Mouse (Mus musculus) layer of hippocampus, postnatal 25 days (tissue): Measurements from ENCODE around the gene Kcnma1. TPM values are rescaled to one million over a fixed set of nuclear protein-coding genes. Genes with fewer than 3 reads are reported as not detected.

Source experiments
- DNase-seq, 2 experiments: peaks; one replicate each; pipeline ENCODE4 v3.0.0; 2022; ENCODE audit warnings: mixed read lengths in 2 of 2, low spot score in 1 of 2; ENCODE audit errors: extremely low spot score in 1 of 2
- total RNA-seq, 2 experiments: library from RNA; stranded (reverse); gene quantifications; 2 replicates each; pipeline ENCODE4 v1.2.3; 2021

Kcnma1 gene
- total RNA-seq, 2 experiments from 2014 or later = 123 to 154 TPM

GRCm38 (mm10) chr14:23625436-23625835 is 388.9 kb downstream of the Kcnma1 start:
- no peak for DNase-seq

GRCm38 (mm10) chr14:23624455-23624854 is 389.8 kb downstream of the Kcnma1 start:
- no peak for DNase-seq

- DNase-seq = no peak
Observed at GRCm38 (mm10) chr14:23620685-23621084, 393.6 kb downstream of the Kcnma1 start.

GRCm38 (mm10) chr14:23618973-23619372 is 395.3 kb downstream of the Kcnma1 start:
- DNase-seq = no peak

- DNase-seq = no peak
Observed at GRCm38 (mm10) chr14:23618081-23618480, 396.2 kb downstream of the Kcnma1 start.

GRCm38 (mm10) chr14:23610054-23610453 is 404.2 kb downstream of the Kcnma1 start:
- DNase-seq = no peak

GRCm38 (mm10) chr14:23605740-23606139 is 408.6 kb downstream of the Kcnma1 start:
- DNase-seq = no peak

- no peak for DNase-seq
Observed at GRCm38 (mm10) chr14:23602937-23603336, 411.4 kb downstream of the Kcnma1 start.

GRCm38 (mm10) chr14:23602054-23602453 is 412.2 kb downstream of the Kcnma1 start:
- no peak for DNase-seq

- no peak for DNase-seq
Observed at GRCm38 (mm10) chr14:23594629-23595028, 419.7 kb downstream of the Kcnma1 start.

- DNase-seq = no peak
Observed at GRCm38 (mm10) chr14:23592826-23593447, 421.4 kb downstream of the Kcnma1 start.

GRCm38 (mm10) chr14:23589744-23590481 is 424.4 kb downstream of the Kcnma1 start:
- DNase-seq = no peak

- no peak for DNase-seq
Observed at GRCm38 (mm10) chr14:23587451-23587850, 426.8 kb downstream of the Kcnma1 start.

- DNase-seq = peak in 1 of 2 experiments; percentile 64
Observed at GRCm38 (mm10) chr14:23583235-23583634, 431.1 kb downstream of the Kcnma1 start.

- DNase-seq = no peak
Observed at GRCm38 (mm10) chr14:23581282-23581681, 433.0 kb downstream of the Kcnma1 start.

GRCm38 (mm10) chr14:23575951-23576350 is 438.3 kb downstream of the Kcnma1 start:
- peak in 1 of 2 experiments; percentile 24 for DNase-seq

GRCm38 (mm10) chr14:23574136-23574535 is 440.2 kb downstream of the Kcnma1 start:
- no peak for DNase-seq

- DNase-seq = no peak
Observed at GRCm38 (mm10) chr14:23573385-23573784, 440.9 kb downstream of the Kcnma1 start.

GRCm38 (mm10) chr14:23572778-23573177 is 441.5 kb downstream of the Kcnma1 start:
- no peak for DNase-seq

GRCm38 (mm10) chr14:23570251-23570650 is 444.0 kb downstream of the Kcnma1 start:
- no peak for DNase-seq

GRCm38 (mm10) chr14:23565931-23566330 is 448.4 kb downstream of the Kcnma1 start:
- no peak for DNase-seq

GRCm38 (mm10) chr14:23564474-23564873 is 449.8 kb downstream of the Kcnma1 start:
- no peak for DNase-seq
